Mouse (Mus musculus) cortical plate, adult 2 months (tissue): ENCODE results near the gene Arl5c.

Experiments used
- CTCF ChIP-seq: fragments of 200-500 bp; IDR thresholded peaks from 2 replicates; pipeline ENCODE4 v1.5.1; 2011; ENCODE audit warnings: mild to moderate bottlenecking, control low read depth, low read length; ENCODE audit not compliant: insufficient read depth; ENCODE audit errors: extremely low read depth
- POLR2A ChIP-seq: fragments of 200-500 bp; IDR thresholded peaks from 2 replicates; pipeline ENCODE4 v1.6.1; 2011; ENCODE audit warnings: mild to moderate bottlenecking, low read length, control low read depth; ENCODE audit not compliant: insufficient read depth; ENCODE audit errors: extremely low read depth

GRCm38 (mm10) chr11:97953939-97954275, 42.1 kb downstream of the Arl5c start:
- TF ChIP-seq POLR2A (no peak), CTCF (no peak)
